Mouse (Mus musculus): Measurements from ENCODE around the gene Rasgrp2.

GRCm38 (mm10) chr19:6384128-6384527 is 15.0 kb upstream of the Rasgrp2 start, which contains the start of gene Pygm:
- TF ChIP-seq GATA1 (IDR thresholded peaks at IDR 0.05; ENCODE audit: borderline replicate concordance, low read length) (no peak), FLI1 (IDR thresholded peaks at IDR 0.05; ENCODE audit: low read length) (no peak)

Data from megakaryocyte, embryonic 14.5 days (primary cell).